Mouse (Mus musculus) spleen, postnatal 36 days (tissue): ENCODE data around the gene Gm17093.
"Not testable (repeated sequence)": the region's sequence is repeated elsewhere in the genome, so short reads cannot be mapped to it uniquely, and the experiment has no call there.

Source experiments
- DNase-seq, 2 experiments: peaks; one replicate each; pipeline ENCODE4 v3.0.0; 2022; ENCODE audit warnings: low spot score in 2 of 2, mixed read lengths in 1 of 2

Gene Gm17093

GRCm38 (mm10) chr14:44517976-44518375 is at the start of gene Gm17093:
TSS of gene Gm17093 (plus strand) at chr14:44518276.
- DNase-seq, result not testable (repeated sequence)

GRCm38 (mm10) chr14:44492163-44492562 is 25.9 kb upstream of the Gm17093 start, which contains the start of gene BC061237:
TSS of gene BC061237 (plus strand) at chr14:44492463.
- not testable (repeated sequence) for DNase-seq

GRCm38 (mm10) chr14:44547961-44548360 is 29.9 kb downstream of the Gm17093 start:
- DNase-seq, result not testable (repeated sequence)
